Mouse (Mus musculus) cerebellum, adult 2 months (tissue): Measurements from ENCODE around the gene Gsg1l. TPM values are rescaled to one million over a fixed set of nuclear protein-coding genes. Genes with fewer than 3 reads are reported as not detected.

ENCODE experiments used
- DNase-seq, 2 experiments: peaks; one replicate each; pipeline ENCODE4 v3.0.0; 2021
- H3K27ac ChIP-seq: fragments of 200-500 bp; 2 replicates; pipeline ENCODE4 v1.5.1; 2012; ENCODE audit warnings: low read length, control low read depth, inconsistent platforms; ENCODE audit not compliant: insufficient read depth
- H3K27me3 ChIP-seq: fragments of 200-500 bp; 2 replicates; pipeline ENCODE4 v1.6.1; 2012; ENCODE audit warnings: inconsistent platforms, mild to moderate bottlenecking, low read length, moderate library complexity; ENCODE audit not compliant: control insufficient read depth, insufficient read depth
- H3K4me1 ChIP-seq: fragments of 200-500 bp; 2 replicates; pipeline ENCODE4 v1.6.1; 2011; ENCODE audit warnings: low read length; ENCODE audit not compliant: control insufficient read depth, insufficient read depth
- H3K4me3 ChIP-seq: fragments of 200-500 bp; replicated peaks from 2 replicates; pipeline ENCODE3; 2011; ENCODE audit warnings: mild to moderate bottlenecking, low read depth, low read length, control low read depth; ENCODE audit not compliant: insufficient read depth
- CTCF ChIP-seq: fragments of 200-500 bp; IDR thresholded peaks from 2 replicates; pipeline ENCODE4 v1.5.1; 2011; ENCODE audit warnings: low read depth, mild to moderate bottlenecking, control low read depth, low read length, moderate library complexity, borderline replicate concordance; ENCODE audit not compliant: insufficient read depth
- POLR2A ChIP-seq: fragments of 200-500 bp; IDR thresholded peaks from 2 replicates; pipeline ENCODE4 v1.6.1; 2011; ENCODE audit warnings: low read length, control low read depth, borderline replicate concordance; ENCODE audit not compliant: insufficient read depth
- WGBS: fragments of 180-500 bp; shearing (Covaris S2); methylation state at CpG from one replicate; pipeline ENCODE4 v1.1.7; 2018; 5-methylcytosine and 5-hydroxymethylcytosine counted together
- polyA plus RNA-seq: library from polyadenylated mRNA; depleted of rRNA; stranded (reverse); fragments of >200 nt; gene quantifications from 2 replicates; pipeline ENCODE4 v1.2.3, GENCODE M21; 2012

The Gsg1l gene
- polyA plus RNA-seq, 1 experiment, result 17.5 TPM

GRCm38 (mm10) chr7:125943511-125943910, 138.7 kb downstream of the Gsg1l start:
- Histone ChIP-seq H3K27ac (no peak overlapping the region), H3K4me3 (no peak overlapping the region), H3K4me1 (peaks cover 10% of the 10 kb centered on the region; the same call in 1 of the 2 replicates), H3K27me3 (no peaks in the 10 kb centered on the region)
- TF ChIP-seq CTCF (no peak), POLR2A (no peak)
- 55% methylated on average over 4 of the region's 4 CpGs for WGBS
- DNase-seq, result peak in 1 of 2 experiments; percentile 27

- no peak overlapping the region for H3K27ac ChIP-seq
- DNase-seq, result peak in 1 of 2 experiments; percentile 23
- WGBS, result 50% methylated on average over 6 of the region's 6 CpGs
- TF ChIP-seq POLR2A (no peak), CTCF (no peak)
- H3K27me3 ChIP-seq, result no peaks in the 10 kb centered on the region
- no peak overlapping the region for H3K4me3 ChIP-seq
- peaks cover 10% of the 10 kb centered on the region; the same call in 1 of the 2 replicates for H3K4me1 ChIP-seq
These were observed 139.7 kb downstream of the Gsg1l start for GRCm38 (mm10) chr7:125942365-125943090.

GRCm38 (mm10) chr7:125934319-125934718, 147.9 kb downstream of the Gsg1l start:
- no peaks in the 10 kb centered on the region for H3K27me3 ChIP-seq
- 100% methylated on average over 2 of the region's 2 CpGs for WGBS
- H3K4me1 ChIP-seq, result no peaks in the 10 kb centered on the region
- DNase-seq, result no peak
- no peak overlapping the region for H3K27ac ChIP-seq
- TF ChIP-seq CTCF, result no peak
- TF ChIP-seq POLR2A, result no peak
- H3K4me3 ChIP-seq, result no peak overlapping the region

GRCm38 (mm10) chr7:125933356-125934244, 148.6 kb downstream of the Gsg1l start:
- DNase-seq, result no peak
- Histone ChIP-seq H3K27me3 (no peaks in the 10 kb centered on the region), H3K4me1 (no peaks in the 10 kb centered on the region), H3K4me3 (no peak overlapping the region), H3K27ac (no peak overlapping the region)
- WGBS, result 46% methylated on average over 16 of the region's 16 CpGs
- TF ChIP-seq CTCF, result no peak
- no peak for TF ChIP-seq POLR2A

GRCm38 (mm10) chr7:125931602-125932001, 150.6 kb downstream of the Gsg1l start:
- no peaks in the 10 kb centered on the region for H3K4me1 ChIP-seq
- no peaks in the 10 kb centered on the region for H3K27me3 ChIP-seq
- H3K4me3 ChIP-seq, result no peak overlapping the region
- DNase-seq, result no peak
- WGBS, result 83% methylated on average over 5 of the region's 5 CpGs
- H3K27ac ChIP-seq, result no peak overlapping the region
- TF ChIP-seq POLR2A (no peak), CTCF (no peak)

GRCm38 (mm10) chr7:125924044-125924443, 158.2 kb downstream of the Gsg1l start:
- no peak for DNase-seq
- Histone ChIP-seq H3K27ac (no peak overlapping the region), H3K4me3 (no peak overlapping the region), H3K4me1 (peaks cover 6% of the 10 kb centered on the region), H3K27me3 (no peaks in the 10 kb centered on the region)
- 85% methylated on average over 5 of the region's 5 CpGs for WGBS
- no peak for TF ChIP-seq CTCF
- TF ChIP-seq POLR2A, result no peak

GRCm38 (mm10) chr7:125920801-125921200, 161.4 kb downstream of the Gsg1l start:
- 64% methylated on average over 5 of the region's 5 CpGs for WGBS
- Histone ChIP-seq H3K27me3 (no peaks in the 10 kb centered on the region), H3K4me3 (no peak overlapping the region), H3K4me1 (peaks cover 8% of the 10 kb centered on the region), H3K27ac (no peak overlapping the region)
- TF ChIP-seq CTCF (no peak), POLR2A (no peak)
- no peak for DNase-seq
